Mouse (Mus musculus): ENCODE data around the gene Trim52. TPM values are rescaled to one million over a fixed set of nuclear protein-coding genes. Genes with fewer than 3 reads are reported as not detected.
A peak's percentile ranks its signal among the peaks of the same experiment; 100 is the strongest.

Gene Trim52
- polyA plus RNA-seq (2015; fragmentation: Nextera tagmentation; extraction: Ambion mirVana): not detected in 2 replicates

DNA sequence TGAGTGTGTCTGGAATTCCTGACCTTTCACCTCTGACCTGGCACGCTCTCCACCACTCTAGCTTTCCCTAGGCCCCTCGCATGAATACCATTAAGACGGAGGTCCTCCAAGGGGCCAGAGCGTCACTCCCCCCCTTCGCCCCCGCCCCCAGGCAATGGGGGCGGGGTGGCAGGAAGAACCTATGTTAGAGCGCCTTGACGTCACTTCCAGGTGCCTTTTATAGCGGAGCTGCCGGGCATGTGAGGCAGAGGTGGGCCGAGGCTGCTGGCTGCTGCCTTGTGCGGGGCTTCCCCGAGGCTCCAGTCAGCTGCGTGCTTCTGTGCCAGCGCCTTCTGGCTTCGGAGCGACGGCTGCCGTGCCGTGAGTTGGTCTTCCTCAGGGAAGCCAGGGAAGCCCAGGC lies at the start of gene Trim52:
Trim52 (plus strand) TSS at position 219 of the 400 bp plus-strand sequence.
- Histone ChIP-seq H3K9ac (no peak within 1 kb of the TSS), H3K27ac (no peak within 1 kb of the TSS), H3K36me3 (no peaks in the 10 kb centered on the region), H3K4me3 (replicated peaks) (no peak within 1 kb of the TSS), H3K27me3 (replicated peaks) (no peaks in the 10 kb centered on the region), H3K4me2 (no peak within 1 kb of the TSS), H3K4me1 (no peaks in the 10 kb centered on the region), H3K9me3 (no peaks in the 10 kb centered on the region)
- WGBS: 95% methylated on average over 21 of the region's 21 CpGs
- ATAC-seq (ENCODE audit: insufficient read depth, low FRiP score, low read depth): no peak

GRCm38 (mm10) chr14:106072608-106073007 lies 33.4 kb upstream of the Trim52 start:
- no peak for ATAC-seq (ENCODE audit: insufficient read depth, low FRiP score, low read depth)
- Histone ChIP-seq H3K9ac (no peak overlapping the region), H3K4me3 (replicated peaks) (no peak overlapping the region), H3K4me2 (no peak overlapping the region), H3K4me1 (no peaks in the 10 kb centered on the region), H3K27ac (no peak overlapping the region), H3K36me3 (no peaks in the 10 kb centered on the region), H3K9me3 (no peaks in the 10 kb centered on the region), H3K27me3 (replicated peaks) (no peaks in the 10 kb centered on the region)
- 50% methylated on average over 1 of the region's 1 CpGs for WGBS

GRCm38 (mm10) chr14:106075181-106076064 lies 30.6 kb upstream of the Trim52 start:
- ATAC-seq (ENCODE audit: insufficient read depth, low FRiP score, low read depth): peak; percentile 71; the same call in 1 of the 2 replicates
- no peaks in the 10 kb centered on the region for H3K36me3 ChIP-seq
- no peaks in the 10 kb centered on the region for H3K27me3 ChIP-seq (replicated peaks)
- no peaks in the 10 kb centered on the region for H3K9me3 ChIP-seq
- no peaks in the 10 kb centered on the region for H3K4me1 ChIP-seq
- no peak overlapping the region for H3K4me2 ChIP-seq
- WGBS: 39% methylated on average over 3 of the region's 3 CpGs
- H3K27ac ChIP-seq: peak overlapping the region; percentile 40
- no peak overlapping the region for H3K4me3 ChIP-seq (replicated peaks)
- H3K9ac ChIP-seq: no peak overlapping the region

- no peak overlapping the region for H3K9ac ChIP-seq
- no peaks in the 10 kb centered on the region for H3K9me3 ChIP-seq
- 61% methylated on average over 13 of the region's 13 CpGs for WGBS
- no peak for ATAC-seq (ENCODE audit: insufficient read depth, low FRiP score, low read depth)
- no peak overlapping the region for H3K4me3 ChIP-seq (replicated peaks)
- no peaks in the 10 kb centered on the region for H3K4me1 ChIP-seq
- H3K27ac ChIP-seq: no peak overlapping the region
- no peak overlapping the region for H3K4me2 ChIP-seq
- H3K27me3 ChIP-seq (replicated peaks): no peaks in the 10 kb centered on the region
- no peaks in the 10 kb centered on the region for H3K36me3 ChIP-seq
Measured at GRCm38 (mm10) chr14:106088480-106089037, 17.4 kb upstream of the Trim52 start.

- Histone ChIP-seq H3K4me1 (no peaks in the 10 kb centered on the region), H3K4me2 (no peak overlapping the region), H3K27me3 (replicated peaks) (no peaks in the 10 kb centered on the region), H3K9me3 (no peaks in the 10 kb centered on the region), H3K27ac (no peak overlapping the region), H3K4me3 (replicated peaks) (no peak overlapping the region), H3K9ac (no peak overlapping the region), H3K36me3 (no peaks in the 10 kb centered on the region)
- ATAC-seq (ENCODE audit: insufficient read depth, low FRiP score, low read depth): no peak
- 83% methylated on average over 4 of the region's 4 CpGs for whole genome bisulfite sequencing
Measured at GRCm38 (mm10) chr14:106096816-106097215, 9.2 kb upstream of the Trim52 start.

DNA sequence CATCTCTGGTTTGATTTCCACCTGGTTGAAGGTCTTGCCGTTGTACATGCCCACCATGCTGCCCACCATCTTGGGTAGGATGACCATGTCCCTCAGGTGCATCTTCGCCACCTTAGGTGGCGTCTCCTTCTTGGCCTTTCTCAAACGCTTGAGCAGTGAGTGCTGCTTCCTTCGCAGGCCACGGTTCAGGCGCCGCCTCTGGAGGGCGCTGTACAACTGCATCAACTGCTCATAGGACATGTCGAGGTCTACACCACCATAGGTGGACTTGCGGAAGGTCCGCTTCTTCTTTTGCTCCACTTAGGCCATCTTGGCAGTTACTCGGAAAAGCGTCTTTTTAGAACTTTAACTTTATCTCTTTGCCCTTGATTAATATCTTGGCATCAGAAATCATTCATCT lies 5.1 kb upstream of the Trim52 start:
- H3K4me2 ChIP-seq: no peak overlapping the region
- H3K4me1 ChIP-seq: no peaks in the 10 kb centered on the region
- H3K36me3 ChIP-seq: no peaks in the 10 kb centered on the region
- no peaks in the 10 kb centered on the region for H3K9me3 ChIP-seq
- H3K27ac ChIP-seq: no peak overlapping the region
- 90% methylated on average over 14 of the region's 14 CpGs for WGBS
- no peaks in the 10 kb centered on the region for H3K27me3 ChIP-seq (replicated peaks)
- no peak overlapping the region for H3K4me3 ChIP-seq (replicated peaks)
- H3K9ac ChIP-seq: no peak overlapping the region
- no peak for ATAC-seq (ENCODE audit: insufficient read depth, low FRiP score, low read depth)

GRCm38 (mm10) chr14:106106425-106106824 lies 427 bp downstream of the Trim52 start:
- Histone ChIP-seq H3K4me3 (replicated peaks) (no peak overlapping the region), H3K27ac (no peak overlapping the region), H3K4me1 (no peaks in the 10 kb centered on the region), H3K27me3 (replicated peaks) (no peaks in the 10 kb centered on the region), H3K9ac (no peak overlapping the region), H3K36me3 (no peaks in the 10 kb centered on the region), H3K9me3 (no peaks in the 10 kb centered on the region), H3K4me2 (no peak overlapping the region)
- WGBS: 97% methylated on average over 22 of the region's 22 CpGs
- ATAC-seq (ENCODE audit: insufficient read depth, low FRiP score, low read depth): no peak

DNA sequence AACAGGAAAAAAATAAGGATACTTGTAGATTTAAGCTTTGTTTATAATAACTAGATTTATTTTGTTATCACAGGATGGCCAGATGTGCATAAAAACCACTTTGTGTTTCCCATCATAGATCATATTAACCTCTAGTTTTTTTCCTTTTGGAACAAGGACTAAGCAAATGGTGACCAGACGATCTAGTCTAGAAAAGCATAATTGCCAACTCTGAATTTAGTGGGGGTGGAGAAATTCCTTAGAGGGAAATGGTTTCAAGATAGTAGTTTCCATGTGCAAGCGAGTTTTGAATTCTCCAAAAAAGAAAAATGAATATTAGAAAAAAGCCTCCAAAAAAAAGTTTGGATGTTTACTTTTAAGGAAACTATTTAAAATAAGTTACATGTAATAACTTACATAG lies 13.4 kb downstream of the Trim52 start:
- ATAC-seq (ENCODE audit: insufficient read depth, low FRiP score, low read depth): no peak
- no peaks in the 10 kb centered on the region for H3K27me3 ChIP-seq (replicated peaks)

DNA sequence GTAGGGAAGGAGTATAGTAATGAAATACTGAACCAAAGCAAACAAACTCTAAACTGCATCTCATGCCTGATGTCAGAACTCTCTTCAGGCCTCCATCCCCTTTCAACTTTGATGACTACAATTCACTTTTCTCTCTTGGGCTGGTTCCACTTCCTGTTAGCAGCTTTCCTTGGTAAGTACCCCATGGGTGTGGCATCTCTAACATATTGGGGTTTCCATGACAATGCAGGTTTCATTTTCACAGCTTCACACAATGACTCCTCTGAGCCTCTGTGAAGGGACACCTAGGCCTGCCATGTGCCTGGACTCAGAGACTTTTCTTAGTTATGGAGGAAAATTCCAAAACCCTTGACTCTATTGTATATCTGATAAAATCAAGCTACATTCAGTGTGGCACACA lies 30.3 kb downstream of the Trim52 start:
- Histone ChIP-seq H3K9ac (no peak overlapping the region), H3K4me3 (replicated peaks) (no peak overlapping the region), H3K36me3 (no peaks in the 10 kb centered on the region), H3K27me3 (replicated peaks) (no peaks in the 10 kb centered on the region), H3K27ac (no peak overlapping the region), H3K9me3 (no peaks in the 10 kb centered on the region), H3K4me2 (no peak overlapping the region), H3K4me1 (no peaks in the 10 kb centered on the region)
- no peak for ATAC-seq (ENCODE audit: insufficient read depth, low FRiP score, low read depth)

More for the DNA sequence above, 13.4 kb downstream of the Trim52 start:
- no peak overlapping the region for H3K27ac ChIP-seq
- H3K36me3 ChIP-seq: no peaks in the 10 kb centered on the region
- H3K9me3 ChIP-seq: no peaks in the 10 kb centered on the region
- no peaks in the 10 kb centered on the region for H3K4me1 ChIP-seq
- WGBS: 34% methylated on average over 2 of the region's 2 CpGs
- H3K9ac ChIP-seq: no peak overlapping the region
- H3K4me3 ChIP-seq (replicated peaks): no peak overlapping the region
- no peak overlapping the region for H3K4me2 ChIP-seq

- Histone ChIP-seq H3K4me3 (replicated peaks) (no peak overlapping the region), H3K9me3 (no peaks in the 10 kb centered on the region), H3K27ac (no peak overlapping the region), H3K4me1 (no peaks in the 10 kb centered on the region), H3K36me3 (no peaks in the 10 kb centered on the region), H3K4me2 (no peak overlapping the region), H3K9ac (no peak overlapping the region), H3K27me3 (replicated peaks) (no peaks in the 10 kb centered on the region)
- WGBS: 38% methylated on average over 2 of the region's 2 CpGs
- ATAC-seq (ENCODE audit: insufficient read depth, low FRiP score, low read depth): no peak
Measured at GRCm38 (mm10) chr14:106151188-106151587, 45.2 kb downstream of the Trim52 start.

DNA sequence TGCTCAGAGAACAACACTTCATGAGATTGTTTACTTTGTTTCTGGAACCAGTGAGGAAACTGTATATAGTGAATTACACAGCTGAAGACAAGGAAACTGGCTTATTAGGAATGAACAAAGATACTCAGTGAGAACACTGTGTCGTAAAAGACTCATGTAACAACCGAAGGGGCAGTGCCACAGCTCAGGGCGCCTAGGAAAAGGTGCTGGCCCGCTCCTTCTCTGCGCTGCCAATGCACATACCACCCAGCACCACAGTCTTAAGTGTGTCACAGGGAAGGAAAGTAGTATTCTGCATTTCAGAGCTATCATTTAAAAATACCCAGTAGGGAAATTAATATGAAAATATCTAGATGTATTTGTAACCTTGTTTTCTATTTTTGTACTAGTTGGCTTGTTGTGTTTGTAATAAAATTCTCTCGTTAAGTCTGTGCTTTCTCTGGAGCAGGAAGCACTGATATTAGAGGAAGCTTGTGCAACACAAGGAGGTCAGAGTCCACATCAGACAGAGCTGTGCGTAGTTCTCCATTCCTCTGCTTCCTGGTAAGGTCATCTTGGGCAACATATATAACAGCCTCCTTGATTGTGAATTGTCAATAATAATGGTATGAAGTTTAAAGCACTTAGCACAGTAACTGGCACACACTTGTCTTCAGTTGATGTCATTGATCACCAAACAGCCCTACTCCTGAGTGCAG lies 49.0 kb downstream of the Trim52 start:
- 66% methylated on average over 7 of the region's 7 CpGs for WGBS
- no peaks in the 10 kb centered on the region for H3K27me3 ChIP-seq (replicated peaks)
- H3K9ac ChIP-seq: no peak overlapping the region
- no peak overlapping the region for H3K4me2 ChIP-seq
- no peak overlapping the region for H3K27ac ChIP-seq
- ATAC-seq (ENCODE audit: insufficient read depth, low FRiP score, low read depth): peak; percentile 76; the same call in 1 of the 2 replicates
- H3K9me3 ChIP-seq: no peaks in the 10 kb centered on the region
- no peak overlapping the region for H3K4me3 ChIP-seq (replicated peaks)
- H3K4me1 ChIP-seq: no peaks in the 10 kb centered on the region
- no peaks in the 10 kb centered on the region for H3K36me3 ChIP-seq

GRCm38 (mm10) chr14:106156533-106156932 lies 50.5 kb downstream of the Trim52 start:
- Histone ChIP-seq H3K4me2 (no peak overlapping the region), H3K36me3 (no peaks in the 10 kb centered on the region), H3K27me3 (replicated peaks) (no peaks in the 10 kb centered on the region), H3K4me3 (replicated peaks) (no peak overlapping the region), H3K4me1 (no peaks in the 10 kb centered on the region), H3K9ac (no peak overlapping the region), H3K27ac (no peak overlapping the region), H3K9me3 (no peaks in the 10 kb centered on the region)
- 79% methylated on average over 1 of the region's 1 CpGs for WGBS
- no peak for ATAC-seq (ENCODE audit: insufficient read depth, low FRiP score, low read depth)

Data from stomach, embryonic 15.5 days (tissue).